Mouse (Mus musculus) stomach, embryonic 14.5 days (tissue): ENCODE measurements around the gene Gm13124. TPM values are rescaled to one million over a fixed set of nuclear protein-coding genes. Genes with fewer than 3 reads are reported as not detected.
"Not testable (repeated sequence)": the region's sequence is repeated elsewhere in the genome, so short reads cannot be mapped to it uniquely, and the experiment has no call there.

Experiments
- ATAC-seq: fragments of 200-750 bp; cut with Nextera tagmentation; 2 replicates; pipeline ENCODE4 v1.8.0; 2017; ENCODE audit warnings: low read depth, moderate TSS enrichment; ENCODE audit not compliant: insufficient number of reproducible peaks, insufficient read depth, low FRiP score
- H3K27ac ChIP-seq: fragments of 300-500 bp; sonication (generic); 2 replicates; pipeline ENCODE4 v1.5.1; 2014; ENCODE audit warnings: mild to moderate bottlenecking, low read length, moderate library complexity, mixed read lengths
- H3K27me3 ChIP-seq: fragments of 300-500 bp; sonication (generic); 2 replicates; pipeline ENCODE4 v1.6.1; 2014; ENCODE audit warnings: low read length, control low read depth, mixed read lengths; ENCODE audit not compliant: control insufficient read depth, insufficient read depth
- H3K36me3 ChIP-seq: fragments of 300-500 bp; sonication (generic); 2 replicates; pipeline ENCODE4 v1.6.1; 2014; ENCODE audit warnings: mild to moderate bottlenecking, control low read depth, low read length, moderate library complexity, mixed read lengths; ENCODE audit not compliant: control insufficient read depth, insufficient read depth
- H3K4me1 ChIP-seq: fragments of 300-500 bp; sonication (generic); 2 replicates; pipeline ENCODE4 v1.6.1; 2014; ENCODE audit warnings: low read length, control low read depth, mixed read lengths; ENCODE audit not compliant: control insufficient read depth, insufficient read depth
- H3K4me2 ChIP-seq: fragments of 300-500 bp; sonication (generic); replicated peaks from 2 replicates; pipeline ENCODE4 v1.6.1; 2014; ENCODE audit warnings: low read depth, low read length, control low read depth
- H3K4me3 ChIP-seq: fragments of 300-500 bp; sonication (generic); 2 replicates; pipeline ENCODE4 v1.5.1; 2014; ENCODE audit warnings: low read depth, low read length, control low read depth
- H3K9ac ChIP-seq: fragments of 300-500 bp; sonication (generic); replicated peaks from 2 replicates; pipeline ENCODE4 v1.6.1; 2014; ENCODE audit warnings: low read depth, mild to moderate bottlenecking, control low read depth, low read length, moderate library complexity, mixed read lengths
- H3K9me3 ChIP-seq: fragments of 300-500 bp; sonication (generic); 2 replicates; pipeline ENCODE4 v1.6.1; 2016; ENCODE audit warnings: low read depth, low read length, control low read depth; ENCODE audit not compliant: control insufficient read depth
- WGBS: fragments of 180-500 bp; shearing (Covaris S2); extraction: QIAGEN DNeasy Blood & Tissue Kit; methylation state at CpG from one replicate; pipeline ENCODE4 v1.1.7; 2014; 5-methylcytosine and 5-hydroxymethylcytosine counted together
- polyA plus RNA-seq: library from polyadenylated mRNA; unstranded; fragments of >200 nt; fragmentation: Nextera tagmentation; extraction: Ambion mirVana; gene quantifications from 2 replicates; pipeline ENCODE4 v1.2.1, GENCODE M21; 2014

The Gm13124 gene
- polyA plus RNA-seq, 1 experiment from 2014 or later, result not detected

DNA sequence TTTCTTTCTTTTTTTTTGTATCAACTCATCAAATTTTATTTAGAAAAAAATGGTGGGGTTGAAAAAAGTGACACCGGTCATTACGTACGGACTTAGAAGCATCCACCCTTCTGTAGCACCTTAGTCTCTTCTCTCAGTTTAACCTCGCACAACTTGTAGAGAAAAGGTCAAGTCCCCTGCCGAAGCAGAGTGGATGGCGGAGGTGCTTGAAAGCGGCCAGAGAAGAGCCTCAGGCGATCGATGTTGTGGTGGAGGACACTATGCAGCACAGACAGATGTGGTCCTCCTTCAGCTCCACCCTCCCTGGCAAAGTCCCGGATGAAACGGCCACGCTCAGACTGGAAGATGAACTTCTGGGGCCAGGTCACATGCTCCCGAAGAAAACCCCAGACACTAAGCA lies 19.6 kb downstream of the Gm13124 start:
- not testable (repeated sequence) for H3K9me3 ChIP-seq, H3K4me1 ChIP-seq, H3K36me3 ChIP-seq, H3K27ac ChIP-seq, ATAC-seq, H3K27me3 ChIP-seq, H3K4me3 ChIP-seq, H3K4me2 ChIP-seq, H3K9ac ChIP-seq
- 92% methylated on average over 13 of the region's 13 CpGs for WGBS

- Histone ChIP-seq H3K4me2 (no peak overlapping the region), H3K9me3 (no peaks in the 10 kb centered on the region; the same call in 1 of the 2 replicates), H3K9ac (no peak overlapping the region), H3K4me3 (no peak overlapping the region), H3K36me3 (no peaks in the 10 kb centered on the region), H3K27ac (no peak overlapping the region), H3K4me1 (no peaks in the 10 kb centered on the region), H3K27me3 (no peaks in the 10 kb centered on the region)
- WGBS, result 80% methylated on average over 1 of the region's 1 CpGs
- ATAC-seq, result no peak
Observed at GRCm38 (mm10) chr4:144544689-144545088, 20.2 kb downstream of the Gm13124 start.

DNA sequence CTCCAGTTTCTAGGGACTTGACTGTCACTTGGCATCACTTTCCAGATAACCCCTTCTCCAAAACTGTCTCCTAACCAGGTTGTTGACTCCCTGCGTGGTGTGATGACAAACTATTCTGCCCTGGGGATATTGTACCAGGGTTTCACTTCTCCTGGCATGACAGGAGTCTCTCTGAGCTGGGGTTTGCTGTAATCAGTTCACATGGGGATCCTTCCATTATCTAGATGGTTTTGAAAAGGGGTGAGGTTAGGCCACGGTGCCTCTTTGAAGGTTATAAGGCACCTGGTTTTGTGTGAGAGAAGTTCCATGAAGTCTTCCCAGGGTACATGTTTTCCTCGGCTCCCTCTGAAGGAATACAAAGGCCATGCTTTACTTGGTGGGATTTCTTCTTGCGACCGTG lies 45.4 kb downstream of the Gm13124 start, which contains the start of gene 9430007A20Rik:
Gene 9430007A20Rik, plus strand, starts transcription at position 301 of the 400 bp plus-strand sequence.
- 81% methylated on average over 5 of the region's 5 CpGs for WGBS
- no peak within 1 kb of the TSS for H3K4me3 ChIP-seq
- no peak within 1 kb of the TSS for H3K27ac ChIP-seq
- H3K4me2 ChIP-seq, result no peak within 1 kb of the TSS
- no peaks in the 10 kb centered on the region for H3K9me3 ChIP-seq
- no peaks in the 10 kb centered on the region for H3K27me3 ChIP-seq
- H3K4me1 ChIP-seq, result no peaks in the 10 kb centered on the region
- ATAC-seq, result no peak
- no peaks in the 10 kb centered on the region for H3K36me3 ChIP-seq
- H3K9ac ChIP-seq, result no peak within 1 kb of the TSS

DNA sequence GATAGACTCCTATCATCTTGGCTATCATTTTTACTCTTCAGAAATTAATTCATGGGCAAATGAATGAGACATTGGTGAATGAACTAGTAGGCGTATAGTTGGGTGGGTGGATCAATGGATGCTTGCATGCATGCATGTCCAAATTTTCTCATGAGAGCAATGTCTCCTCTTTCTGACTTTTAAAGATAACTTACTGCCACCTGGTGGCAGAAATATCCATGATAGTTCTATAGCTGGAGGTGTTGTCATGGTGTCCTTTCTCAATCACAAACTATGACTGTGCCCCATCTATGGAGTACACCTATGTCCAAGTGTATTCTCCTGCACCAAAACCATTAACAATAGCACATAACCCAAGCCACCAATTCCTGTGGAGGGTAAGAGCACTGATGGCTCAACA lies 58.4 kb downstream of the Gm13124 start:
- WGBS, result 76% methylated on average over 1 of the region's 1 CpGs
- Histone ChIP-seq H3K4me3 (no peak overlapping the region), H3K4me2 (no peak overlapping the region), H3K9ac (no peak overlapping the region), H3K36me3 (no peaks in the 10 kb centered on the region), H3K4me1 (no peaks in the 10 kb centered on the region), H3K27me3 (no peaks in the 10 kb centered on the region), H3K9me3 (no peaks in the 10 kb centered on the region), H3K27ac (no peak overlapping the region)
- no peak for ATAC-seq

Other genes starting within 250 kb of the Gm13124 start
- not detected in 2 replicates for gene Gm13128, start 234.9 kb downstream of the Gm13124 start, polyA plus RNA-seq
- gene Gm13119, start 207.2 kb downstream of the Gm13124 start, polyA plus RNA-seq, result not detected in 2 replicates
- gene Pramef20, start 187.2 kb downstream of the Gm13124 start, polyA plus RNA-seq, result not detected in 2 replicates
- 0.13 and 0.31 TPM in 2 replicates for gene Pramef12, start 156.7 kb downstream of the Gm13124 start, polyA plus RNA-seq
- not detected in 2 replicates for gene 1700012P22Rik, start 126.4 kb downstream of the Gm13124 start, polyA plus RNA-seq
- not detected in 2 replicates for gene Gm9944, start 111.8 kb downstream of the Gm13124 start, polyA plus RNA-seq
- not detected in 2 replicates for gene Aadacl3, start 101.4 kb downstream of the Gm13124 start, polyA plus RNA-seq
- not detected in 2 replicates for gene 9430007A20Rik, start 45.3 kb downstream of the Gm13124 start, polyA plus RNA-seq
- gene Aadacl4, start 48.6 kb upstream of the Gm13124 start, polyA plus RNA-seq, result not detected in 2 replicates
- gene Gm436, start 121.2 kb upstream of the Gm13124 start, polyA plus RNA-seq, result not detected in 2 replicates
- not detected in 2 replicates for gene Gm13178, start 156.3 kb upstream of the Gm13124 start, polyA plus RNA-seq
- gene Gm438, start 221.4 kb upstream of the Gm13124 start, polyA plus RNA-seq, result not detected in 2 replicates